Mouse (Mus musculus) ES-Bruce4 (cell line): ENCODE results near the gene 4932415D10Rik.

ENCODE experiments used
- CTCF ChIP-seq: IDR thresholded peaks from one replicate; pipeline ENCODE4 v1.8.1; 2011; ENCODE audit warnings: low read depth, low read length
- POLR2A ChIP-seq: IDR thresholded peaks from one replicate; pipeline ENCODE4 v1.8.1; 2011; ENCODE audit warnings: low read length; ENCODE audit not compliant: insufficient read depth

- TF ChIP-seq CTCF, result no peak
- TF ChIP-seq POLR2A, result no peak
Measured at GRCm38 (mm10) chr10:82355401-82355800, 39.0 kb upstream of the 4932415D10Rik start.
